Mouse (Mus musculus) activated CD4-positive, CD25-positive, alpha-beta regulatory T cell, adult 9 weeks (primary cell): Measurements from ENCODE around the gene Fam174a. TPM values are rescaled to one million over a fixed set of nuclear protein-coding genes. Genes with fewer than 3 reads are reported as not detected.

ENCODE experiments used
- polyA plus RNA-seq: library from polyadenylated mRNA; unstranded; fragments of 100-300 nt; shearing (Covaris generic); gene quantifications from one replicate; pipeline ENCODE4 v1.2.1, GENCODE M21; 2017

The Fam174a gene
- 4.2 TPM for polyA plus RNA-seq

GRCm38 (mm10) chr1:95313393-95314228 is at the start of gene Fam174a:
TSS of gene Fam174a (plus strand) at chr1:95313623.

